ENCODE assay signal across 8 mouse cellular contexts in genomic region chr4:132411322-132412094, GRCm38 (mm10). TPM values are rescaled to one million over a fixed set of nuclear protein-coding genes. Genes with fewer than 3 reads are reported as not detected.
DNase-seq lines count a peak whose midpoint lies in the region; ATAC-seq and TF ChIP-seq lines count a peak whose summit lies in the region.

No protein-coding gene starts in this region.

- H3K4me3 ChIP-seq in thymus, adult 2 months (ENCODE audit: control insufficient read depth, insufficient read depth, low read length), result no peak overlapping the region
- no peak overlapping the region for H3K4me3 ChIP-seq in heart, embryonic 12.5 days
- H3K4me3 ChIP-seq in liver, embryonic 13.5 days (replicated peaks), result no peak overlapping the region
- no peak overlapping the region for H3K4me3 ChIP-seq in small intestine, adult 2 months (ENCODE audit: low read depth, low read length)
- no peak overlapping the region for H3K4me3 ChIP-seq in midbrain, embryonic 10.5 days

- no peak overlapping the region for H3K9ac ChIP-seq in heart, embryonic 12.5 days
- no peak overlapping the region for H3K9ac ChIP-seq in liver, embryonic 13.5 days

- ATAC-seq in heart, embryonic 12.5 days (ENCODE audit: insufficient number of reproducible peaks, low FRiP score), result peak; percentile 79
- ATAC-seq in liver, embryonic 13.5 days (ENCODE audit: low read depth), result peak; percentile 66

- H3K4me1 ChIP-seq in thymus, adult 2 months (replicated peaks; ENCODE audit: control insufficient read depth, insufficient read depth, low read length), result no peaks in the 10 kb centered on the region
- H3K4me1 ChIP-seq in heart, embryonic 12.5 days (replicated peaks), result peaks cover 17% of the 10 kb centered on the region
- H3K4me1 ChIP-seq in liver, embryonic 13.5 days (replicated peaks), result peaks cover 47% of the 10 kb centered on the region
- peaks cover 2% of the 10 kb centered on the region; the same call in 1 of the 2 replicates for H3K4me1 ChIP-seq in small intestine, adult 2 months (ENCODE audit: control insufficient read depth, insufficient read depth, insufficient read length, low read length)
- H3K4me1 ChIP-seq in midbrain, embryonic 10.5 days, result peaks cover 5% of the 10 kb centered on the region

- H3K36me3 ChIP-seq in thymus, adult 2 months (ENCODE audit: control insufficient read depth, insufficient read depth, low read length), result peaks cover 5% of the 10 kb centered on the region; the same call in 1 of the 2 replicates
- peaks cover 15% of the 10 kb centered on the region for H3K36me3 ChIP-seq in heart, embryonic 12.5 days
- 0 out of 2 replicates have a peak, but pooled peaks cover 10% of the 10 kb centered on the region for H3K36me3 ChIP-seq in liver, embryonic 13.5 days
- H3K36me3 ChIP-seq in small intestine, adult 2 months (ENCODE audit: control insufficient read depth, insufficient read depth, low read length), result peaks cover 3% of the 10 kb centered on the region; the same call in 1 of the 2 replicates
- H3K36me3 ChIP-seq in midbrain, embryonic 10.5 days, result peaks cover 17% of the 10 kb centered on the region

- 0 out of 2 replicates have a peak, but pooled peaks have one; percentile 8 for TF ChIP-seq CTCF in thymus, adult 2 months (IDR thresholded peaks at IDR 0.05; ENCODE audit: borderline replicate concordance, control insufficient read depth, extremely low read depth, insufficient read depth, low read length, poor library complexity)
- peak; percentile 22; the same call in 1 of the 2 replicates for TF ChIP-seq CTCF in small intestine, adult 2 months (IDR thresholded peaks at IDR 0.05; ENCODE audit: extremely low read depth, insufficient read length, insufficient replicate concordance, low read depth, low read length)

- H3K27me3 ChIP-seq in thymus, adult 2 months (ENCODE audit: control insufficient read depth, insufficient read depth, low read length), result no peaks in the 10 kb centered on the region
- no peaks in the 10 kb centered on the region for H3K27me3 ChIP-seq in heart, embryonic 12.5 days (replicated peaks)
- no peaks in the 10 kb centered on the region for H3K27me3 ChIP-seq in liver, embryonic 13.5 days
- no peaks in the 10 kb centered on the region for H3K27me3 ChIP-seq in small intestine, adult 2 months (ENCODE audit: control insufficient read depth, insufficient read depth, low read length)
- no peaks in the 10 kb centered on the region for H3K27me3 ChIP-seq in midbrain, embryonic 10.5 days (ENCODE audit: low read depth, poor library complexity, severe bottlenecking)

- no peak overlapping the region for H3K4me2 ChIP-seq in heart, embryonic 12.5 days
- no peak overlapping the region for H3K4me2 ChIP-seq in liver, embryonic 13.5 days

- 73% methylated on average over 8 of the region's 8 CpGs for WGBS in thymus, adult 2 months
- 40% methylated on average over 8 of the region's 8 CpGs for WGBS in heart, embryonic 12.5 days
- WGBS in liver, embryonic 13.5 days (ENCODE audit: insufficient replicate concordance), result 28% methylated on average over 8 of the region's 8 CpGs
- 50% methylated on average over 8 of the region's 8 CpGs for WGBS in small intestine, adult 2 months
- 63% methylated on average over 8 of the region's 8 CpGs for WGBS in midbrain, embryonic 10.5 days

- no peak overlapping the region for H3K27ac ChIP-seq in thymus, adult 2 months (ENCODE audit: control insufficient read depth, insufficient read depth, low read length)
- 0 out of 2 replicates have a peak overlapping the region, but pooled peaks have one; percentile 33 for H3K27ac ChIP-seq in heart, embryonic 12.5 days (ENCODE audit: poor library complexity, severe bottlenecking)
- peak overlapping the region; percentile 50; the same call in 1 of the 2 replicates for H3K27ac ChIP-seq in liver, embryonic 13.5 days
- no peak overlapping the region for H3K27ac ChIP-seq in small intestine, adult 2 months (ENCODE audit: insufficient read depth, low read depth, low read length)
- H3K27ac ChIP-seq in midbrain, embryonic 10.5 days (replicated peaks), result no peak overlapping the region

- DNase-seq in cerebellum, adult 18-20 months, result peak; percentile 13 to 16
- DNase-seq in cerebellum, adult 11-12 months, result no peak
- DNase-seq in thymus, adult 2 months, result peak; percentile 34
- DNase-seq in thymus, adult 18-20 months, result no peak
- DNase-seq in liver, embryonic 13.5 days, result peak; percentile 20
- no peak for DNase-seq in midbrain, embryonic 10.5 days (ENCODE audit: low spot score)

- H3K9me3 ChIP-seq in heart, embryonic 12.5 days (replicated peaks), result no peaks in the 10 kb centered on the region
- H3K9me3 ChIP-seq in liver, embryonic 13.5 days (replicated peaks), result no peaks in the 10 kb centered on the region
- no peaks in the 10 kb centered on the region for H3K9me3 ChIP-seq in midbrain, embryonic 10.5 days (replicated peaks)

- no peak for TF ChIP-seq POLR2A in thymus, adult 2 months (IDR thresholded peaks at IDR 0.05; ENCODE audit: control insufficient read depth, extremely low read depth, insufficient read depth, low read length, poor library complexity)
- TF ChIP-seq POLR2A in small intestine, adult 2 months (IDR thresholded peaks at IDR 0.05; ENCODE audit: low read depth, low read length), result no peak

RNA-seq across cellular contexts. Expression of gene Phactr4, which starts 10.8 kb away (rescaled TPM):
- polyA plus RNA-seq in thymus, adult 2 months (2012; rRNA removed), result 11.3 and 13.0 TPM in 2 replicates
- 19.5 and 22.9 TPM in 2 replicates for polyA plus RNA-seq in heart, embryonic 12.5 days (2016; fragmentation: Nextera tagmentation; extraction: Ambion mirVana)
- polyA plus RNA-seq in liver, embryonic 13.5 days (2015; fragmentation: Nextera tagmentation; extraction: Ambion mirVana), result 10.3 and 12.5 TPM in 2 replicates
- polyA plus RNA-seq in small intestine, adult 2 months (2012; rRNA removed), result 6.3 and 15.6 TPM in 2 replicates
- polyA plus RNA-seq in midbrain, embryonic 10.5 days (2016; fragmentation: Nextera tagmentation; extraction: Ambion mirVana), result 23.6 and 27.3 TPM in 2 replicates

RNA-seq across cellular contexts. Expression of gene Med18, which starts 52.2 kb away (rescaled TPM):
- 6.7 and 10.4 TPM in 2 replicates for polyA plus RNA-seq in thymus, adult 2 months (2012; rRNA removed)
- 16.4 and 18.2 TPM in 2 replicates for polyA plus RNA-seq in heart, embryonic 12.5 days (2016; fragmentation: Nextera tagmentation; extraction: Ambion mirVana)
- polyA plus RNA-seq in liver, embryonic 13.5 days (2015; fragmentation: Nextera tagmentation; extraction: Ambion mirVana), result 17.1 and 19.7 TPM in 2 replicates
- 1.1 and 2.0 TPM in 2 replicates for polyA plus RNA-seq in small intestine, adult 2 months (2012; rRNA removed)
- polyA plus RNA-seq in midbrain, embryonic 10.5 days (2016; fragmentation: Nextera tagmentation; extraction: Ambion mirVana), result 32.6 and 35.3 TPM in 2 replicates

RNA-seq across cellular contexts. Expression of gene Rcc1, which starts 58.1 kb away (rescaled TPM):
- 31.9 and 40.8 TPM in 2 replicates for polyA plus RNA-seq in thymus, adult 2 months (2012; rRNA removed)
- polyA plus RNA-seq in heart, embryonic 12.5 days (2016; fragmentation: Nextera tagmentation; extraction: Ambion mirVana), result 39.2 and 47.1 TPM in 2 replicates
- polyA plus RNA-seq in liver, embryonic 13.5 days (2015; fragmentation: Nextera tagmentation; extraction: Ambion mirVana), result 79.4 and 80.2 TPM in 2 replicates
- 5.2 and 9.6 TPM in 2 replicates for polyA plus RNA-seq in small intestine, adult 2 months (2012; rRNA removed)
- polyA plus RNA-seq in midbrain, embryonic 10.5 days (2016; fragmentation: Nextera tagmentation; extraction: Ambion mirVana), result 144 and 164 TPM in 2 replicates

Comparison
In these comparisons a context has a peak if more than half of its experiments do, and no peak if none do; other contexts are left out.
1. DNase-seq: peak in cerebellum, adult 18-20 months (2 of 2), thymus, adult 2 months (single experiment) and liver, embryonic 13.5 days (single experiment); none in cerebellum, adult 11-12 months (single experiment), thymus, adult 18-20 months (0 of 2) and midbrain, embryonic 10.5 days (single experiment).
2. H3K27ac ChIP-seq: peak in heart, embryonic 12.5 days (single experiment) and liver, embryonic 13.5 days (single experiment); none in thymus, adult 2 months (single experiment), small intestine, adult 2 months (single experiment) and midbrain, embryonic 10.5 days (single experiment).